Mouse (Mus musculus) lung, postnatal 36 days (tissue): Measurements from ENCODE around the gene Ptbp3.
A peak's percentile ranks its signal among the peaks of the same experiment; 100 is the strongest.

Experiments used
- DNase-seq: peaks from one replicate; pipeline ENCODE4 v3.0.0; 2022; ENCODE audit warnings: mixed read lengths

Gene Ptbp3

DNA sequence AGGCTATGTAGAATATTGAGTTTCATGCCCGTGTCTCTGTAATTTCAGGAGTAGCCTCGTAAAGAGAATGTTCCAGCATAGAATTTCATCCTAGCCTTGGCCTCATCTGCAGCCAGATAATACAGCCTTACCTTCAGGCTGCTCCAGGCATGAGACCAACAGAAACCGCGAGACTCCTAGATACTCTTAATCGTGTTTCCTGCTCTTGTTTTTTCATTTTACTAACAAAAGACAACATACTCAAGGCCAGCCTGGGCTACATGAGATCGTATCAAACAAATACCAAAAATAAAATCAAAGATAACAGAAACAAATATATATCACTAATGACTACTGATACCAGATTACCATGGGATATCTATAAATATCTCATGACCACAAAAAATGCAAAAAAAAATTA is 120.0 kb downstream of the Ptbp3 start:
- DNase-seq = no peak

DNA sequence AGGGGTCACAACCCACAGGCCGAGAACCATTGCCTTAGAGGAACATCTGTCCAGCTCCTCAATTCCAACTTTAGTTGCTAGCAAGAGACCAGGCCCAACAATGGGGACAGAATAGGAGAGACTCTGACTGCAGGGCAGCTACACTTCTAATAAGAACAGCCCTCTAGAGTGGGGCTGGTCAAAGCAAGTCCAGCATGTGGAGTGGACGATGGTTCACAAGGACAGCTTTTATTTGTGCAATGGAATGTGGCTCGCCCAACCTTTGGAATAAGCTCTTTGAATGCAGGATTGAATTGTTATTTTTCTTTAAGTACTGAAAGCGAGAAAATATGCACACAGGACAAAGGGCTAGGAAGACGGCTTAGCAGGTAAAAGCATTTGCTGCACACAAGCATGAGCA is 122.7 kb downstream of the Ptbp3 start:
- DNase-seq = no peak

DNA sequence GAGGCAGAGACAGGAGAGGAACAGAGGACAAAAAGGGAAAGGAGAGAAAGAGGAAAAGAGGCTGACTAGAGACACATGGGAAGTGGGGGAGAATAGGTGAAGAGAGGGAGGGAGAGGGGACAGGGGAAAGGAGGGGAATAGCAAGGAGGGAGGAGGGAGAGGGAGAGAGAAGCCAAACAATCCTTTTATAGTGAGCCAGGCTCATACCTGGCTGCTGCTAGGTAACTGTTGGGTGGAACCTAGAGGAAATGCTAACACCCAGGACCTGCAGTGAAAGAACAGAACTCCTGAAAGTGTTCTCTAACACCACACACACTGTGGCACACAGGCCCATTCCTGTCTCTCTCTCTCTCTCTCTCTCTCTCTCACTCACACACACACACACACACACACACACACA is 126.4 kb downstream of the Ptbp3 start:
- no peak for DNase-seq

DNA sequence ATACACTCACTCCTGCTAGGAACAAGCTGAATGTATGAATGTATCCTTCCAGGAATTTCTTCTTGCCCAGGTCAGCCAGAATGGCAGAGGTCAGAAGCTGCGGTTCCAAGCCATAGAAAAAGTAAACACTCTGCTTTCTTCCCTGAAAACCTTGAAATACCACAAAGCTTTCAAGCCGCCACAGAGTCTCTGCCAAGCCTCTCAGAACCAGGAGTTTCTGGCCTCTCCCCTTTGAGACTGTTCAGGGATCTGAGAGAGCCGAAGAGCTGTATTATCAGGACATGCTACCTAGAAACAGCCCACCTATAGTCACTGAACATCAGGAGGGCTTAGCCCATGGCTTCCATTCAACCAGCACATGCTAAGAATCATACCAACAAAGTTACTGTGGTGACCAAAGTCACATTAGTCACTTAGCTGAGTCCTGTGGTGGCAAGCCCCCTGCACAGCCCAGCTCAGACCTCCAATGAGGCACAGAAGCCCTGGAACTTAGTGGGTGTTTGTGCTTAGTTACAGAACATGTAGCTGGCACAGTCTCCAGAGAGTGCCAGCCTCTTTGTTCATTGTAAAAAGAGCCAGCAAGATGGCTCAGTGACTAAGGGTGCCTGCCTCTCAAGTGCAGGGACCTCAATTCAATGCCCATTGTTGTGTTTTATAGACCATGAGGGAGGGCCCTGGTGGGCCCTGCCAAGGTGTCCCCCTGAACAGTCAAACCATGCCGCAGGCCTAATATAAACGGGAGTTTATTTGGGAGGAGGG is 127.0 kb downstream of the Ptbp3 start:
- DNase-seq = peak; percentile 66
